12 mouse cellular contexts compared by ENCODE assay signal in genomic region chr5:144703464-144704368, GRCm38 (mm10). TPM values are rescaled to one million over a fixed set of nuclear protein-coding genes. Genes with fewer than 3 reads are reported as not detected.
DNase-seq lines count a peak whose midpoint lies in the region; ATAC-seq and TF ChIP-seq lines count a peak whose summit lies in the region.
"Had no signal": no experiment of that assay in that cellular context is flagged by ENCODE, and none has a peak within 500 bp of the region (broad histone marks: within the 10 kb centered on the region; RNA-seq: fewer than 3 reads in every experiment).

No protein-coding gene starts in this region.

- no peaks in the 10 kb centered on the region for H3K27me3 ChIP-seq in intestine, embryonic 15.5 days (replicated peaks)
- H3K27me3 ChIP-seq in heart, embryonic 12.5 days (replicated peaks), result no peaks in the 10 kb centered on the region
- H3K27me3 ChIP-seq: limb, embryonic 12.5 days had no signal

- no peaks in the 10 kb centered on the region for H3K36me3 ChIP-seq in intestine, embryonic 15.5 days
- H3K36me3 ChIP-seq in heart, embryonic 12.5 days, result no peaks in the 10 kb centered on the region
- H3K36me3 ChIP-seq: G1E; limb, embryonic 12.5 days had no signal

- H3K9ac ChIP-seq in intestine, embryonic 15.5 days, result no peak overlapping the region
- no peak overlapping the region for H3K9ac ChIP-seq in heart, embryonic 12.5 days
- H3K9ac ChIP-seq: limb, embryonic 12.5 days had no signal

- peak; percentile 74 for ATAC-seq in intestine, embryonic 15.5 days
- no peak for ATAC-seq in megakaryocyte-erythroid progenitor cell, adult 5-6 weeks (replicated peaks; ENCODE audit: low FRiP score, low TSS enrichment, poor library complexity, severe bottlenecking)
- no peak for ATAC-seq in heart, embryonic 12.5 days (ENCODE audit: insufficient number of reproducible peaks, low FRiP score)

- WGBS in intestine, embryonic 15.5 days, result 55% methylated on average over 20 of the region's 20 CpGs
- 78% methylated on average over 20 of the region's 20 CpGs for WGBS in heart, embryonic 12.5 days

- no peak for TF ChIP-seq CTCF in left cerebral cortex, adult 2 months (IDR thresholded peaks at IDR 0.05)

- 0 out of 2 replicates have a peak overlapping the region, but pooled peaks have one; percentile 2 for H3K4me2 ChIP-seq in intestine, embryonic 15.5 days (replicated peaks)
- H3K4me2 ChIP-seq in heart, embryonic 12.5 days, result no peak overlapping the region
- H3K4me2 ChIP-seq: limb, embryonic 12.5 days had no signal

- peak; percentile 76 for DNase-seq in left cerebral cortex, postnatal 4 days
- no peak for DNase-seq in left cerebral cortex, adult 2 months (ENCODE audit: extremely low spot score in 1 of 2, low spot score in 2 of 2)
- DNase-seq in cerebellum, postnatal 25 days, result peak; percentile 68 to 77
- DNase-seq in retina, embryonic 14.5 days (ENCODE audit: low spot score), result peak; percentile 44
- no peak for DNase-seq in spleen, adult 18-20 months
- DNase-seq: heart, postnatal 10 days had no signal

- intact Hi-C loops in left cerebral cortex, postnatal 4 days (cut with DNase I), result no loop called here
- intact Hi-C loops in left cerebral cortex, adult 2 months (cut with DNase I), result no loop called here

- no peak overlapping the region for H3K4me3 ChIP-seq in left cerebral cortex, adult 2 months
- no peak overlapping the region for H3K4me3 ChIP-seq in intestine, embryonic 15.5 days (replicated peaks)
- H3K4me3 ChIP-seq in heart, embryonic 12.5 days, result no peak overlapping the region
- H3K4me3 ChIP-seq: limb, embryonic 12.5 days had no signal

- H3K4me1 ChIP-seq in intestine, embryonic 15.5 days (replicated peaks), result no peaks in the 10 kb centered on the region
- H3K4me1 ChIP-seq in heart, embryonic 12.5 days (replicated peaks), result no peaks in the 10 kb centered on the region
- H3K4me1 ChIP-seq: limb, embryonic 12.5 days had no signal

- H3K9me3 ChIP-seq in intestine, embryonic 15.5 days, result no peaks in the 10 kb centered on the region
- peaks cover 3% of the 10 kb centered on the region; the same call in 1 of the 2 replicates for H3K9me3 ChIP-seq in heart, embryonic 12.5 days (replicated peaks)
- H3K9me3 ChIP-seq: limb, embryonic 12.5 days had no signal

- H3K27ac ChIP-seq in left cerebral cortex, adult 2 months, result no peak overlapping the region
- peak overlapping the region; percentile 67 for H3K27ac ChIP-seq in intestine, embryonic 15.5 days
- H3K27ac ChIP-seq in heart, embryonic 12.5 days (ENCODE audit: poor library complexity, severe bottlenecking), result no peak overlapping the region
- H3K27ac ChIP-seq: limb, embryonic 12.5 days had no signal

RNA-seq across cellular contexts. Expression of gene Tmem130, which starts 57.9 kb away (rescaled TPM):
- total RNA-seq in left cerebral cortex, postnatal 4 days (2021), result 100 to 1,000 TPM; 183 to 239 TPM
- 100 to 1,000 TPM; 169 to 188 TPM for total RNA-seq in left cerebral cortex, adult 2 months (2021)
- polyA plus RNA-seq in intestine, embryonic 15.5 days (2015; fragmentation: Nextera tagmentation; extraction: Ambion mirVana), result 3.4 and 4.6 TPM in 2 replicates
- total RNA-seq in megakaryocyte-erythroid progenitor cell, adult 5-6 weeks (2014; fragmentation: Nextera tagmentation), result 0.22 and 1.2 TPM in 2 replicates
- 0.23 and 0.75 TPM in 2 replicates for total RNA-seq in megakaryocyte-erythroid progenitor cell, adult 5-6 weeks (2017)
- 0.46 and 0.93 TPM in 2 replicates for polyA plus RNA-seq in heart, embryonic 12.5 days (2016; fragmentation: Nextera tagmentation; extraction: Ambion mirVana)
- total RNA-seq: G1E; monocyte, adult 5-6 weeks had no signal

Comparison
In these comparisons a context has a peak if more than half of its experiments do, and no peak if none do; other contexts are left out.
1. DNase-seq: peak in left cerebral cortex, postnatal 4 days (single experiment), cerebellum, postnatal 25 days (2 of 2) and retina, embryonic 14.5 days (single experiment); none in left cerebral cortex, adult 2 months (0 of 2) and spleen, adult 18-20 months (0 of 2).
2. RNA of gene Tmem130, which starts 57.9 kb away (total RNA-seq): 183 to 239 TPM in left cerebral cortex, postnatal 4 days and 169 to 188 TPM in left cerebral cortex, adult 2 months; 0.22 to 1.2 TPM in megakaryocyte-erythroid progenitor cell, adult 5-6 weeks; every median in the first group is over 10 times any median in the second.